Mouse (Mus musculus): ENCODE results near the gene Otx1.

DNA sequence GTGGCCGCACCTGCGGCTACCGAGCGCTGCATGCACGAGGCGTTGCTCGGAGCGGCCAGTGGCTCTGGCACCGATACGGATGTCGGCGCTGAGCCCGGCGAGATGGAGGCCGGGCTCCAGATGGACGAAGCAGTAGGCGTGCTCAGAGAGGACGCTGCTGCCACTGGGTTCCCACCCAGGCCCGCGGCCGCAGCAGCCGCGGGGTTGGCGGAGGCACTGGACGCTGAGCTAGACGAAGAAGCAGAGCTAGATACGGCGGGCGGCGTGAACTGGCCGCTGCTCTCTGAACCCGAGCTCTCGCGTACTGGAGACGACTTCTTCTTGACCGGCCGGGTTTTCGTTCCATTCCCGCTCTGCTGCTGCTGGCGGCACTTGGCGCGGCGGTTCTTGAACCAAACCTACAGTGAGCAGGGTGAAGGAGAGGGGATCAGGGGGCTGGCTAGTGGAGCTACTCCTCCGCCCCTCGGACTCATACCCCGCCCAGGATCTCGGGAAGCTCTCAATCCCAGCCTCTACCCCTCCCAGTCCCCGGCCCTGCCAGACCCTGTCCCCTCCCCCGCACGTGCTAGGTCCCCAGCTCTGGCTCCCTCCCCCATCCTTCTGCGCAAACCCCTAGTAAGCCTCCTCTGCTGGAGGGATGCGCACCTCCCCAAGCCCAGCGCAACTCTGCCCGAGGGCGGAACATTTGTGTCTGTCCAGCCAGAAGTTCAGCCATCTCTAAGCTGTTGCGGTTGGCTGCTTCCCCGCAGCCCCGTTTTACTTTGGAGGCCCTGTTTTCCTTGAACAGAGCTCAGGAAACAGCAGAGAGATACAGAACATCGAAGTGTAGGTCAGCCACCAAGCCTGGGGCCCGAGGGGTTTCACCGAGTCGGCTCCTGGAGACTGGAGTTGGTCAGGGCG, 5.8 kb downstream of the Otx1 start:
- TF ChIP-seq CTCF (IDR thresholded peaks at IDR 0.05; ENCODE audit: control insufficient read depth, insufficient read depth, insufficient read length) (no peak), MYOD1 (IDR thresholded peaks at IDR 0.05; ENCODE audit: control insufficient read depth, insufficient read length, low read depth) (no peak), USF1 (IDR thresholded peaks at IDR 0.05; ENCODE audit: low read depth) (no peak), MAX (IDR thresholded peaks at IDR 0.05) (no peak)
